Mouse (Mus musculus) liver, embryonic 14.5 days (tissue): ENCODE data around the gene Cav1.

Source experiments
- CTCF ChIP-seq: IDR thresholded peaks from 2 replicates; pipeline ENCODE4 v1.5.1; 2016; ENCODE audit warnings: antibody characterized with exemption, low read depth, control low read depth
- EP300 ChIP-seq: IDR thresholded peaks from 2 replicates; pipeline ENCODE4 v1.6.1; 2016; ENCODE audit warnings: antibody characterized with exemption, low read depth

DNA sequence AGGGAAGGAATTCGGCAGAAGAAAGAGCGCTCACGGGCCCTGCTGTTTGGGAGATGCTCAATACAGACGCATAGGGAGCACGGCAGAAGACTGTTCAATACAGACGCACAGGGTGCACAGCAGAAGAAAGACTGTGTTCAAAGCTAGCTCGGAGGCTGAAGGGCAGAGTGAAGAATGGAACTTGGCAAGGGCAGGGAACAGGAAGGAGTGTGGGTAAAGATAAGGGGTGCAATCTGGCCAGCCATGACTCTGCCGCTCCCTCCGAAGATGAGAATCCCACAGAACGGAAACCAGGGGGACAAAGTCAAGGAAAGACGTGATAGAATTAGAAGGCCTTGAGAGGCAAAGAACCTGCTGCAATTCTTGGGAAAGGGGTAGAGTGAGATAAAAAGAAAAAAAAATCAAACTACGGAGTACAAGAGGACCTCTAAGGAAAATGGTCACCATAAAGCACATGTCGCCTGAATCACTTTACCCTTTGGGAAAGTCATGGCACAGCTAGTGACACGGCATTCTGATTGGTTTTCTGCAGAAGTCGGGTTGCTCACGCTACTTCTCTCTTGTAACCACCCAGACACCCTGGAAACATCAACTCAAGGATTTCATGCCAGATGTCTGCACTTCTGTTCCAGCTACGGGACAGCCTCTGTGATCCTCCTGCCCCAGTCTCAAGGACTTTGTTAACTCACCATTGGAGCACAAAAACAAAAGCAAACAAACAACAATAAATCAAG is 57.5 kb downstream of the Cav1 start:
- TF ChIP-seq CTCF (no peak), EP300 (no peak)
